Mouse (Mus musculus): ENCODE data around the gene Tagln. TPM values are rescaled to one million over a fixed set of nuclear protein-coding genes. Genes with fewer than 3 reads are reported as not detected.
A peak's percentile ranks its signal among the peaks of the same experiment; 100 is the strongest.

Gene Tagln
- 10 to 100 TPM; 38.5 to 49.2 TPM for total RNA-seq (2021)
- long read RNA-seq, experiment 1, transcript Tagln-201 (5 exons, 1,595 nt): major isoform, 20 of 24 reads
- long read RNA-seq, experiment 1, partial matches to known transcripts: 1 of 24 reads
- long read RNA-seq, experiment 1, other reads (novel, unspliced or antisense): 2 of 24 reads
- long read RNA-seq, experiment 2, transcript Tagln-201 (5 exons, 1,595 nt): major isoform, 11 of 12 reads
- long read RNA-seq, experiment 2, partial matches to known transcripts: 1 of 12 reads
- long read RNA-seq, experiment 2, other reads (novel, unspliced or antisense): 0 of 12 reads

DNA sequence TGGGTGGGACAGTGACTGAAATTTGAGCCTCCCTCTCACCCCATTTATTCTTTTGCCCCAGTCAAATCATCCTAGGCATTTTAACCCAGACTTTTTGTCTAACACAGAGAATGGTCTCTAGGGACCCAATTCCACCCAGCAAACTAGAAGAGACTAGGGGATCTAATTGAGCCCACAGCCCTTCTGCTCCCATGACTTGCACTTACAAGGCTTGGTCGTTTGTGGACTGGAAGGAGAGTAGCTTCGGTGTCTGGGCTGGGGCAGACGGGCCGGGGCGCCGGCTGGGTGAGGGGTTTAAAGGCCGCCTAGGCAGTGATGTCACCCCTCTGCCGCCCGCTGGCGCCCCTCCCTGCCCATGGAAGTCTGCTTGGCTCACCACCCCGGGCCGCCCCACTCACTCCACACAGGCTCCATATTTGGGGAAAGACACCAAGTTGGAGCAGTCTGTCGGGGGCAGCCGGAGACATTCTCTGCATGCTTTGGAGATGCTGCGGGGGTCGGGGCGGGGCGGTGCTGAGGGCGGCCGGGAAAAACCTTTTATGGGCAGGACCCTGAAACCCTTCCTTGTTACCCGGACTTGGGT is at the start of gene Tagln:
Gene Tagln, minus strand, starts transcription at position 431 of the 583 bp plus-strand sequence.
- no peak for TF ChIP-seq CTCF (IDR thresholded peaks at IDR 0.05)
- H3K27ac ChIP-seq: peak within 1 kb of the TSS; percentile 77
- peak; percentile 53 for DNase-seq
- peak within 1 kb of the TSS; percentile 48 for H3K4me3 ChIP-seq
- intact Hi-C loops (cut with DNase I): loop anchor here (2.0 kb wide), 1 partner anchor 23 kb away; no protein-coding TSS in a partner anchor

DNA sequence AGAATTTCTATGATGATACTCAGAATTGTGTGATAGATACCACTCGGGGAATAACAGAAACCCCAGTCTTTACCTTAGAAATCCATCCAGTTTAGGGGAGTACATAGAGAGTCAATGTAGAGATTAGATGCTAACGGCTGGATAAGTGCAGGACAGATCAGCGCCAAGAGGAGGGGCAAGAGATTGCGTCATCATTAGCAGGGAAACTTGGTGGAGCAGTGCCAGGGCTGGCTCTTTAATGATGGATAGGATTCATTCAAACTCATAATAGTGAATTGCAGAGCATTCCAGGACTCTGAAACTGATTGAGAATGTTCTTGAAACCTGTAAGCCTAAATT is 49.3 kb upstream of the Tagln start:
- no peak for TF ChIP-seq CTCF (IDR thresholded peaks at IDR 0.05)
- Histone ChIP-seq H3K4me3 (peak overlapping the region; percentile 97), H3K27ac (peak overlapping the region; percentile 96)
- intact Hi-C loops (cut with DNase I): loop anchor here (1.0 kb wide), 1 partner anchor 30 kb away; the partner anchor contains the start of gene Sidt2
- peak; percentile 81 for DNase-seq

DNA sequence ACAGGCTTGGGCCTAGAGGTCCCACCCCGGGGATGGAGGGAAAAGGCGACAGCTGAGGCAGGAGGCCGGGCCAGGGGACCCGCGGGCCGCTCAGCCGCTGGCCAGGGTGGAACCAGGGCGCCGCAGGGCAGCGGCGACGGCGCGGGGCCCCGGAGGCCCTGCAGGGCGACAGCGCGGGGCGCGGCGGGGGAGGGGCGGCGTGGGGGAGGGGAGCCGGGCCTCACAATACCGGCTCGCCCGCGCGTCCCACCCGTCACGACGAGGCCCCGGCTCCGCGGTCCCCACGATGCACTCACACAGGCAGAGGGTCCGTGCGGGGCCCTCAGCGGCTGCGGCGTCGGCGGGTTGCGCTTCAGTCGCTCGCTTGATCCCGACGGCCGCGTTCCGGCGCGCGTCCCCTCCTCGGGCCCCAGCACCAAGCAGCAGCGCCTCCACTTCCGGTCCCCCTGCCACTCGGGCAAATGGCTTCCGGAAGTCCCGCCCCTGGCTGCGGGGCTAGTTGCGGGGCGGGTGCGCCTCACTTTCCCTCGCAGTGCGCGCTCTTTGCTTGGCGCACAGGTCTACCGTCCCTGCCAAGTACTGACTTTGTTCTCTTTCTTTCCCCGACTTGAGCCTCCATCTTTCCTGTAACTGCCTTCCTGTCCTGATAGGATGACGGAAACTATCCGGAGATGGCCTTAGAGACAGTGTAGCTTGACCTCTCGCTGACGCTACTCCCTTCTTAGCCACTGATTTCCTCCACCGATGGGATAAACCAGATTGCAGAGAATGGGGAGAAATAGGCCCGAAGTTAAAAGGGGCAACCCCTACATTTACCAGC is 48.8 kb upstream of the Tagln start:
- H3K27ac ChIP-seq: peak overlapping the region; percentile 96
- TF ChIP-seq CTCF (IDR thresholded peaks at IDR 0.05): no peak
- DNase-seq: peak; percentile 95
- intact Hi-C loops (cut with DNase I): loop anchor here (1.0 kb wide), 1 partner anchor 29 kb away; the partner anchor contains the start of gene Sidt2
- H3K4me3 ChIP-seq: peak overlapping the region; percentile 97

DNA sequence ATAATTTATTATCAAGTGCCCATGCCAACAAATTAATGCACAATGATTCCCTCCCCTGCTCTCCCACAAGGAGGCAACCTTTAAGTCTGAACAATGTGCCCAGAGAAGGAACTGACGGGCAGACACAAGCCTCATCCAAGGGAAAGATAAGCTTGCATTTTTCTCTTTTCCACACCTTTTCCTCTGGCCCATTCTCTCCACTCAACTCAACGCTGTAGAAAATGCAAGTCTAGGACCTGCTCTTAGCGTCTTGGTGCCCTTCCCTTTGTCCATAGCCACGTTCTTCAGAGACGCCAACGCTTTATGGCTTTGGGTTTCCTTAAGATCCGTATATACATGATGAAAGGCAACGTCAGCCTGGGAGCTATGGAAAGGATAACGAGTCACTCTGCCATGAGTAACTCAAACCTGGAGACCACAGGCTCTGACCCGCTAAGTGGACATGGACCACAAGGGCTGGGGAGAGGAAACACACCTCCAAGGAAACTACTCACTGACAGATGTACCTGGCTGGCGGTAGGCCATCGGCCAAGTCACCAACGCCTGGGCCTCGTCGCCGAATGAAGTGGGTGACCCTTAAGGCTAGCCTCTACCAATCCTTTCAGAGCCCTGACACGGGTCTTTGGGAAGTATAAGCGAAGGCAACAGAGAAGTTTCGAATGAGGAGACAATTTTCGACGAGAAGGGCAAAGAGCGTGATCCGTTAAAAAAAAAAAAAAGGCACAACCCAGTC is 48.0 kb upstream of the Tagln start:
- H3K4me3 ChIP-seq: peak overlapping the region; percentile 97
- intact Hi-C loops (cut with DNase I): no loop called here
- peak overlapping the region; percentile 96 for H3K27ac ChIP-seq
- DNase-seq: no peak
- TF ChIP-seq CTCF (IDR thresholded peaks at IDR 0.05): no peak; the same call in 1 of the 2 replicates

- Histone ChIP-seq H3K4me3 (no peak overlapping the region), H3K27ac (no peak overlapping the region)
- DNase-seq: no peak
- intact Hi-C loops (cut with DNase I): no loop called here
- TF ChIP-seq CTCF (IDR thresholded peaks at IDR 0.05): peak; percentile 27; the same call in 1 of the 2 replicates
Observed at GRCm38 (mm10) chr9:45981331-45981730, 45.5 kb upstream of the Tagln start.

DNA sequence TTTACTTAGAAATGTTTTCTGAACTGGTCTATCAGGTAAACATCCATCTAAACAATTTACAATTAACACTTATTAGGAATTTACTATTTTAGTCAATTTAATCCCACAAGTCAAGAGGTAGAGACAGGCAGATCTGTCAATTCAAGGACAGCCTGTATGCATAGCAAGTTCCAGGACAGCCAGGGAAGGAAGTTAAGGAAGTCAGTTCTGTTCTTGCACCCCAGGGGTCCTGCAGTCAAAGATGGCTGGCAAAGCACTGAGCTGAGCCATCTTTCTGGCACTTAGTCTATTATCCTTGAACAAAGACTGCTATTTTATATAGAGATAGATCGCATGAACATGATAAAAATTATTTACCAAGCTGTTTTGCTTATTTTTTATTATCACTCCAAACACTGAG is 44.8 kb upstream of the Tagln start:
- TF ChIP-seq CTCF (IDR thresholded peaks at IDR 0.05): no peak
- Histone ChIP-seq H3K4me3 (no peak overlapping the region), H3K27ac (no peak overlapping the region)
- DNase-seq: no peak
- intact Hi-C loops (cut with DNase I): no loop called here

- no peak for DNase-seq
- intact Hi-C loops (cut with DNase I): no loop called here
- no peak overlapping the region for H3K27ac ChIP-seq
- TF ChIP-seq CTCF (IDR thresholded peaks at IDR 0.05): no peak
- H3K4me3 ChIP-seq: no peak overlapping the region
Observed at GRCm38 (mm10) chr9:45979778-45980177, 43.9 kb upstream of the Tagln start.

GRCm38 (mm10) chr9:45976884-45977283 is 41.0 kb upstream of the Tagln start:
- H3K4me3 ChIP-seq: no peak overlapping the region
- intact Hi-C loops (cut with DNase I): no loop called here
- H3K27ac ChIP-seq: no peak overlapping the region
- no peak for DNase-seq
- peak; percentile 33 for TF ChIP-seq CTCF (IDR thresholded peaks at IDR 0.05)

GRCm38 (mm10) chr9:45963577-45963976 is 27.7 kb upstream of the Tagln start:
- intact Hi-C loops (cut with DNase I): no loop called here
- H3K4me3 ChIP-seq: no peak overlapping the region
- no peak for DNase-seq
- TF ChIP-seq CTCF (IDR thresholded peaks at IDR 0.05): no peak
- peak overlapping the region; percentile 58 for H3K27ac ChIP-seq

GRCm38 (mm10) chr9:45961855-45962254 is 26.0 kb upstream of the Tagln start:
- Histone ChIP-seq H3K27ac (peak overlapping the region; percentile 53), H3K4me3 (no peak overlapping the region)
- intact Hi-C loops (cut with DNase I): no loop called here
- TF ChIP-seq CTCF (IDR thresholded peaks at IDR 0.05): no peak
- DNase-seq: peak; percentile 67

- TF ChIP-seq CTCF (IDR thresholded peaks at IDR 0.05): no peak
- no peak overlapping the region for H3K4me3 ChIP-seq
- H3K27ac ChIP-seq: peak overlapping the region; percentile 51
- no peak for DNase-seq
- intact Hi-C loops (cut with DNase I): no loop called here
Observed at GRCm38 (mm10) chr9:45959661-45960060, 23.8 kb upstream of the Tagln start.

DNA sequence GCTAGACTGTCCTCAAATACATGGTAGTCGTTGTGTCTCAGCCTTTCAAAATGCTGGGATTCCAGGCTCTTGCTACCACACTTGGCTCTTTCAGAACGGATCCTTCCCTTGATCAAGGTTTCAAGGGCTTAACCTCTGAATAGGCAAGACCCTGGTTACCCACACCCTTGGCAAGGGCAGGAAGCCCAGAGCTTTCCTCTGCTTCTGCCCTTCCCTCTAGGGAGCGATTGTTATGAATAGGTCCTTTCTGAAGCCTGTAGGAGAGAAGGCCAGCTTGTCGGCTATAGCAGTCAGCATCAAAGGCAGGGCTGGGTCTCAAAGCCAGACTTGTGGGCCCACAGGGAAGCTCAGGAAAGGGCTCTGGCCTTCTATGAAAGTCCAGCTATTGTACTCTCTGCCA is 23.0 kb upstream of the Tagln start:
- no peak for TF ChIP-seq CTCF (IDR thresholded peaks at IDR 0.05)
- peak overlapping the region; percentile 64 for H3K27ac ChIP-seq
- intact Hi-C loops (cut with DNase I): no loop called here
- no peak overlapping the region for H3K4me3 ChIP-seq
- DNase-seq: no peak
